Mouse (Mus musculus) G1E (cell line): ENCODE data around the gene Rbm41.

Source experiments
- CTCF ChIP-seq: IDR thresholded peaks from 2 replicates; pipeline ENCODE4 v1.5.1; 2012; ENCODE audit warnings: low read depth, low read length, inconsistent platforms, mixed read lengths
- GATA1 ChIP-seq: IDR thresholded peaks from 2 replicates; pipeline ENCODE4 v1.6.1; 2012; ENCODE audit warnings: borderline replicate concordance, low read length, inconsistent platforms, mixed read lengths

DNA sequence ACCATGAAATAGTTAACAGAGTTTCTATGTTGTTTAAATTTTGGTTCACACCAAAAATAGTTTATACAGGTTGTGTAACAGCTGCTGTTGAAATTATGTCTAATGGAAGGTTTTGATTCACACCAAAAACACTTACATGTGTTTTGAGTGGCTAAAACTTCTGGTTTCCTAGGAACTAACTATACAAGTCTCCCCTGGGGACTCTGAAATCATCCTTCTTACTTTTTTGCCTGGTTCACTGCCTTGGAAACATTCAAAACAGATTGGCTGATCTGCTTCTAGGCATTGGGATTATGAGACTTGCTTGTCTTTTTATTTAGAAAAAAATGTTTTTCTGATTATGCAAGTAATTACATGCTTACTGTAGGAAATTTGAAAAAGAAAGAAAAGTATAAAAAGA is 115.2 kb downstream of the Rbm41 start:
- TF ChIP-seq CTCF (no peak), GATA1 (no peak)
